In genomic region chr14:56824562-56824961, GRCm38 (mm10) we compare ENCODE assay signal across 18 mouse cellular contexts. TPM values are rescaled to one million over a fixed set of nuclear protein-coding genes. Genes with fewer than 3 reads are reported as not detected.
DNase-seq lines count a peak whose midpoint lies in the region; ATAC-seq and TF ChIP-seq lines count a peak whose summit lies in the region.
"Had no signal": no experiment of that assay in that cellular context is flagged by ENCODE, and none has a peak within 500 bp of the region (broad histone marks: within the 10 kb centered on the region; RNA-seq: fewer than 3 reads in every experiment).

No protein-coding gene starts in this region.

- no peak overlapping the region for H3K4me2 ChIP-seq in lung, postnatal 0 days (replicated peaks; ENCODE audit: low read depth, low read length)
- H3K4me2 ChIP-seq in stomach, postnatal 0 days (replicated peaks; ENCODE audit: low read depth), result no peak overlapping the region
- H3K4me2 ChIP-seq: embryonic facial prominence, embryonic 12.5 days had no signal

- H3K27me3 ChIP-seq in lung, postnatal 0 days (replicated peaks; ENCODE audit: insufficient read depth, low read length), result no peaks in the 10 kb centered on the region
- no peaks in the 10 kb centered on the region for H3K27me3 ChIP-seq in stomach, postnatal 0 days (ENCODE audit: control insufficient read depth, insufficient read depth, low read length)
- H3K27me3 ChIP-seq: embryonic facial prominence, embryonic 12.5 days had no signal

- H3K36me3 ChIP-seq in lung, postnatal 0 days (ENCODE audit: insufficient read depth, low read length), result no peaks in the 10 kb centered on the region
- no peaks in the 10 kb centered on the region for H3K36me3 ChIP-seq in stomach, postnatal 0 days (ENCODE audit: control insufficient read depth, insufficient read depth, low read length)
- H3K36me3 ChIP-seq: embryonic facial prominence, embryonic 12.5 days; midbrain, embryonic 10.5 days had no signal

- intact Hi-C loops in gastrocnemius, adult 2 months (cut with DNase I), result no loop called here

- ATAC-seq in lung, postnatal 0 days, result no peak
- ATAC-seq in stomach, postnatal 0 days (ENCODE audit: low FRiP score, low TSS enrichment), result no peak
- ATAC-seq: hindbrain, postnatal 0 days had no signal

- H3K27ac ChIP-seq in gastrocnemius, adult 2 months, result no peak overlapping the region
- H3K27ac ChIP-seq in lung, postnatal 0 days (ENCODE audit: low read length), result no peak overlapping the region
- H3K27ac ChIP-seq in stomach, postnatal 0 days (replicated peaks), result no peak overlapping the region
- H3K27ac ChIP-seq: embryonic facial prominence, embryonic 12.5 days; hindbrain, postnatal 0 days; midbrain, embryonic 10.5 days had no signal

- no peaks in the 10 kb centered on the region for H3K4me1 ChIP-seq in lung, postnatal 0 days (ENCODE audit: insufficient read depth, low read depth, low read length)
- H3K4me1 ChIP-seq in stomach, postnatal 0 days (replicated peaks; ENCODE audit: control insufficient read depth, insufficient read depth), result no peaks in the 10 kb centered on the region
- H3K4me1 ChIP-seq: embryonic facial prominence, embryonic 12.5 days; midbrain, embryonic 10.5 days had no signal

- H3K4me3 ChIP-seq in gastrocnemius, adult 2 months, result no peak overlapping the region
- no peak overlapping the region for H3K4me3 ChIP-seq in lung, postnatal 0 days (ENCODE audit: low read depth, low read length)
- no peak overlapping the region for H3K4me3 ChIP-seq in stomach, postnatal 0 days (ENCODE audit: low read depth, low read length)
- H3K4me3 ChIP-seq: embryonic facial prominence, embryonic 12.5 days; midbrain, embryonic 10.5 days; myocyte had no signal

- H3K9ac ChIP-seq in lung, postnatal 0 days (replicated peaks; ENCODE audit: low read depth), result no peak overlapping the region
- H3K9ac ChIP-seq in stomach, postnatal 0 days (ENCODE audit: low read length), result no peak overlapping the region
- H3K9ac ChIP-seq: embryonic facial prominence, embryonic 12.5 days had no signal

- TF ChIP-seq EP300 in lung, postnatal 0 days (IDR thresholded peaks at IDR 0.05), result no peak
- no peak for TF ChIP-seq EP300 in stomach, postnatal 0 days (optimal IDR thresholded peaks at IDR 0.05)

- H3K9me3 ChIP-seq in lung, postnatal 0 days (ENCODE audit: low read length), result no peaks in the 10 kb centered on the region
- H3K9me3 ChIP-seq in stomach, postnatal 0 days (ENCODE audit: control insufficient read depth, low read length), result no peaks in the 10 kb centered on the region
- H3K9me3 ChIP-seq: embryonic facial prominence, embryonic 12.5 days; midbrain, embryonic 10.5 days had no signal

- peak; percentile 52 for TF ChIP-seq CTCF in gastrocnemius, adult 2 months (IDR thresholded peaks at IDR 0.05)
- TF ChIP-seq CTCF in lung, postnatal 0 days (IDR thresholded peaks at IDR 0.05), result peak; percentile 32; the same call in 1 of the 2 replicates
- peak; percentile 53 for TF ChIP-seq CTCF in stomach, postnatal 0 days (IDR thresholded peaks at IDR 0.05; ENCODE audit: low read depth)

- no peak for DNase-seq in gastrocnemius, adult 2 months
- no peak for DNase-seq in gastrocnemius, adult 18-20 months (ENCODE audit: low spot score)
- DNase-seq in lung, postnatal 0 days (ENCODE audit: low spot score), result peak; percentile 16
- DNase-seq in lung, postnatal 25 days (ENCODE audit: low spot score), result no peak
- peak; percentile 36 for DNase-seq in NIH3T3 (ENCODE audit: low read depth)
- DNase-seq in stomach, postnatal 0 days (ENCODE audit: low spot score), result no peak
- DNase-seq in testis, postnatal 10 days (ENCODE audit: low spot score), result no peak
- no peak for DNase-seq in spleen, postnatal 4 days (ENCODE audit: low spot score in 2 of 2)
- DNase-seq: adrenal gland, postnatal 14 days; cerebellum, postnatal 10 days; heart, adult 18-20 months; layer of hippocampus, adult 9-11 months; lung, adult 2 months; right cerebral cortex, postnatal 14 days had no signal

RNA-seq across cellular contexts. Expression of gene Zmym5, which starts 13.0 kb away (rescaled TPM):
- 10 to 100 TPM; 18.5 to 22.5 TPM for total RNA-seq in gastrocnemius, adult 2 months (2021)
- total RNA-seq in gastrocnemius, adult 18-20 months (2021), result 10 to 100 TPM; 17.8 to 18.8 TPM
- polyA plus RNA-seq in lung, postnatal 0 days (2015; fragmentation: Nextera tagmentation; extraction: Ambion mirVana), result 25.5 and 28.6 TPM in 2 replicates
- polyA plus RNA-seq in stomach, postnatal 0 days (2015; fragmentation: Nextera tagmentation; extraction: Ambion mirVana), result 14.9 and 16.0 TPM in 2 replicates

RNA-seq across cellular contexts. Expression of gene Pspc1, which starts 46.4 kb away (rescaled TPM):
- total RNA-seq in gastrocnemius, adult 2 months (2021), result 10 to 100 TPM in 1 of 2 experiments, 1 to 10 TPM in 1; 9.5 to 12.1 TPM
- total RNA-seq in gastrocnemius, adult 18-20 months (2021), result 10 to 100 TPM in 1 of 2 experiments, 1 to 10 TPM in 1; 8.9 to 11.2 TPM
- polyA plus RNA-seq in lung, postnatal 0 days (2015; fragmentation: Nextera tagmentation; extraction: Ambion mirVana), result 9.2 and 11.7 TPM in 2 replicates
- 11.3 and 11.8 TPM in 2 replicates for polyA plus RNA-seq in stomach, postnatal 0 days (2015; fragmentation: Nextera tagmentation; extraction: Ambion mirVana)

Comparison
In these comparisons a context has a peak if more than half of its experiments do, and no peak if none do; other contexts are left out.
1. DNase-seq: peak in lung, postnatal 0 days (single experiment) and NIH3T3 (single experiment); none in gastrocnemius, adult 2 months (single experiment), gastrocnemius, adult 18-20 months (single experiment), lung, postnatal 25 days (single experiment), stomach, postnatal 0 days (single experiment), testis, postnatal 10 days (single experiment) and spleen, postnatal 4 days (0 of 2).
2. Peak in every context shown above with its lines, with median percentiles within 50 percentile points of each other: CTCF ChIP-seq.